Mouse (Mus musculus): ENCODE measurements around the gene Fam111a. TPM values are rescaled to one million over a fixed set of nuclear protein-coding genes. Genes with fewer than 3 reads are reported as not detected.
A peak's percentile ranks its signal among the peaks of the same experiment; 100 is the strongest.

Fam111a gene
- total RNA-seq, 4 experiments from 2014 or later: 2.2 to 5.5 (median 4.6) TPM

DNA sequence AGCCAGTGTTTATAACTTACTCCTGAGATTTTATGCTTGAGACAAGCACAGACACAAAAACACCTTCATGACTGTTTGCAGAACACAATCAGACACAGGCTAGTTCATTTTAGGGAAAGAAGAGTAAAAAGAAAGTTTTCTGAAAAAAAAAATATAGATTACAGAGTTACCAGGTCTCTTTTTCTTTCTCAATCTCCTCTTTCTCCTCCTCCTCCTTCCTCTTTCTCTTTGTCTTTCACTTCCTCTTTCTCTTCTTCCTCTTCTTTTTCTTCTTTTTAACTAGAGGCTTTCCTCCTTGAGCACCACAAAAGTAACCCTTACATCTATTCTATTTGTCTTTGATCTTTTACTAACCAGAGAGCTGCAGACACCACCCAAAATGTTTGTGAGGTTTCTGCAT, 18.7 kb downstream of the Fam111a start:
- no peak for DNase-seq

DNA sequence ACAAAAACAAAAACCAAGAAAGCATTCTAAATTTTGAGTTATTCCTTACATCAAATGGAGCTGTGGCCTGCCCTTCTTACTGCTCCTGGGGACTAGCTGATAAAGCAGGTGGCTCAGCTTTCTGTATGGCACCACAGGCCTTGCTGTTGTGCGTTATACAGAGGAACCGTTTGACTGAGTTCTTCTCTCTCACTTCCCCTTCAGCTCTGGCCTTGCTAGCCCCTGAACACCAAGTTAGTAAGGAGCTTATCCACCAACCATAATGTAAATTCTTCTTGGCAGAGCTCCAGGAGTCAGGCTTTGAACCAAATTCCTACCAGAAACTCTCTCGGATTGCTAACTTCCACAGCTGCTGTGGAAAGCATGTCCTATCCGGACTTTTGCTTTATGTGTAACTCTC, 21.5 kb downstream of the Fam111a start:
- DNase-seq: no peak

DNA sequence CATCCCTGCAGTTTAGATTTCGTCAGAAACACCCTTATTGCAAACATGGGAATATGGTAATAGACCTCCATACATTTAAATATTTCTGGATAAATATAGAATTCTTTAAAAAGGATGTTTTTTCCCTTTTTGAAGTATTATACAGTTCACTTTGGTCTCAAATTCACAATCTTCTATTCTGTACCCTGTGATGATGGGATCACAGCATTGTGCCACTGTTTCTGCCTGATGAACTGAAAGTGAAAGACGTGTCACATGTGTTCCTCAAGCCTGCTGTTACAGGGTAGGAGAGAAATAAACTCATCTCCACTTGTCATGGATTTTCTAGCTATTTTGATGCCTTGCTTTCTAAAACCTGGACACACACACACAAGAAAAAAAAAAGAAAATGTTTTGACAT, 25.3 kb downstream of the Fam111a start:
- no peak for DNase-seq

DNA sequence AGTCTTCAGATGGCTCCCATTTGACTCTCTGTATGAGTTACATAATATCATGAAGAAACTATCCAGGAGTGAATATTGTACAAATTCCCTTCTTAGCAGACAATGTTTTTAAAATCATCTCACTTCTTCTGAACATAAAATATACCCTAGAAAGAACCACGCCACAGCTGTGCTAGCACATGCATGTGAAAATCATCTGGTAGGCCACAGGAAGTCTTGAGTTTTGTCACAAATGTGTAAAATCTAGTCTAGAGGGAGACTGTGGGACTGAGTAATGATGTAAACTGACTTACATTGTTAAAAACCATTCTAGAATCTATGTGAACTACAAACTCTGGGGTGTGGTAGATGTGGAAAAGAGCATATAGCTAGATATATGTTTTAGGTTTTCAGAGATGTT, 26.1 kb downstream of the Fam111a start:
- no peak for DNase-seq

DNA sequence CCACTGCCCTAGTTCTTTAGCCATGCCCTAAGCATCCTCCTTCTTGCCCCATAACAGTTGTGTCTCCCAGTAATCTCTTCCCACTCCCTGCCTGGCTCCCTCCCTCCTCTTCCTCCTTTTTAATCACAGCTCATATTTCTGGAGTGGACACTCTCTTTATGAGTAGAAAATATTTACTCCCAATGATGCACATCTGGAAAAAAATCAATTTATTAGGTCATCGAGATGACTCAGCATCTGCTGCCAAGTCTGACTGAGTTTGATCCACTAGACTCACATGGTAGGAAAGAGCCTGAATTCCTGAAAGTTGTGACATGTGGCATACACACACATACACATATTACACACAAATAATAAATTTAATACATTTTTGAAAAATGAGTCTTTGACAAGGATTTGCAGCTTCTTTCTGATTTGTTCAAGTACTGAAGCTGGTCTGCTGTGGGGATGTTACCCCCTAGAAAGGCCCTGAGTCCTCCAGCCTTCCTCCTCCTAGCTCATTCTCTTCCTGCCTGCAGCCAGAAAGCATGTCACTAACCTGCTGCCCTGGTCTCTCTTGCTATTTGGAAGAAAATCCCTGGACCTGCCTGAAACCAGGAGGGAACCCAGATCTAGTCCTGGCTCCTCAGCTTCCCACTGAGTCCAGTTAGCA, 27.2 kb downstream of the Fam111a start:
- DNase-seq: no peak

DNA sequence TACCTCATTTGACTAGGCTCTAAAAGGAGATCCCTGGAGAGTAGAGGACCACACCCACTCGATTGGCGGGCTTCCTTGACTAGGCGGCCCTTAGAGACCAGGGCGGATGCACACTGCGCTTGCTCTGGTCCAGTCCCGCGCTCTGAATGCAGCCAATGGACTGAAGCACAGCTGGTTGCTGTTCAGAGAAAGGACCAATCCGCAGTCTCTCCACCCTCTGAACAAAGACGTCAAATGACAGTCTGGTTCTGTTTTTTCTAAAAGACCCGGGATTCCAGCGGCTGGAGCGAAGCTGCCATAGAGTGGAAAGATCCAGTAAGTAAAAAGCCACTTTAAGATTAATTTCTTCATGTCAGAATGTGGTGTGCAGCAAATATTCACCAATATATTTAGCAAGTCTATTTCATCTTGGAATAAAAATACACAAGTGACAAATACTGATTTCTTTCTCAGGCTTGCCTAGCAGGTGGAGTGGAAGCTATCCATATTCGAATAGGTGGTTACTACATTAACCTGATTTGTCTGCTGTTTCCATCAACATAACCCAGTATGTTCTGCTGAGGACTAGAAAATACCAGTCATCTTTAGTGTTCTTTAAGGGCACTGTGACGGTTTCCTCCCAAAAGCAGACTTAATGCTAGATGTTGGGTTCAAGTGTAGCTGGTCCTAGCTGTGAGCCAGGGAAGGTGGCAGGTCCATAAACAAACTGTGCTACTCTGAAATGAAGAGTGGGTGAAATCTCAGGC, 27.9 kb downstream of the Fam111a start:
- peak; percentile 74 for DNase-seq

DNA sequence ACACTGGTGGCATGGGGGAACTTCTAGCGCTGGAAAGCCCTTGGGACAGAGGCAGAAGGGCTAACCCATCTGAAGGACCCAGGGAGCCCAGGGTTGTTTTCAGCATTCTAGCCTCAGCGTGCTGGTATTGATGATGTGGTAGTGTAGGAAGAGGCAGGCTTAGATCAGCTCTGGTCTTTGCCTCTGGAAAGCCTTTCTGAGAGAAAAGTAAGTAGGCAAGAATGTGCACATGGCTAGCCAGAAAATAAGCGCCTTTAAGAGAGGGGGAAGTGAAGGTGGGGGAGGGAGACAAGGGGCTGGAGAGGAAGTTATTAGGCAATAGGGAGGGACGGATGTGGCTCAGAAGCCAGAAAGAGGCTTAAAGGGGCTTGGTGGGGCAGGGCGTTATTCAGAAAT, 28.5 kb downstream of the Fam111a start:
- DNase-seq: no peak

DNA sequence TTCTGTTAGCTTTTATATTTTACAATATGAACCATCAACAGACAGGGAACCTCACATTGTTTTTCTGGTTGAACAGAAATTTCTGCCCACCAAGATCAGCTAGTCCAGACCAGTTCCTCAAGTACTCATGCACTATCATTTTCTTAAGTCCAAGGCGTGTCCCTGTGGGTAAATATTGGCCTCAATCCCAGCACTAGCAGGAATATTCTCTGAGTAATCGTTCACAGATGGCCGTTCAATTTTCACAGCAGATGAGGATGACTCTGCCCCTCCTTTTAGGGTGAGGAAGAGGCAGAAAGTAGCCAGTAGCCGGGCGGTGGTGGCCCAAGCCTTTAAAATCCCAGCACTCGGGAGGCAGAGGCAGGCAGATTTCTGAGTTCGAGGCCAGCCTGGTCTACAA, 29.6 kb downstream of the Fam111a start:
- DNase-seq: no peak

DNA sequence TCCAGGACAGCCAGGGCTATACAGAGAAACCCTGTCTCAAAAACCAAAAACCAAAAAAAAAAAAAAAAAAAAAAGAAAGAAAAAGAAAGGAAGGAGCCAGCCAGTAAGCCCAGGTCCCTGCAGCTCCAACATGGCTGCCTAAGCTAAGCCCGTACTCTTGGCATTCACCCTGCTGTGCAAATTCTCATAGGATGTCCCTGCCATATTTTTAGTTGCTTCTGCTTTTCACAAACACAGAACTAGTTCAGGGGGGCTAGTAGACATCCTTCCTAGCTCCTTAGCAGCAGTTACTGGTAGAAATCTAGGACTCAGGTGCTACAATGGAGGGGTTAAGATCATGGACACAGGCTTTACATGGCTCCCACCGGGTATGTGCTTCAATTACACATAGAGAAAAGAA, 30.0 kb downstream of the Fam111a start:
- DNase-seq: no peak

DNA sequence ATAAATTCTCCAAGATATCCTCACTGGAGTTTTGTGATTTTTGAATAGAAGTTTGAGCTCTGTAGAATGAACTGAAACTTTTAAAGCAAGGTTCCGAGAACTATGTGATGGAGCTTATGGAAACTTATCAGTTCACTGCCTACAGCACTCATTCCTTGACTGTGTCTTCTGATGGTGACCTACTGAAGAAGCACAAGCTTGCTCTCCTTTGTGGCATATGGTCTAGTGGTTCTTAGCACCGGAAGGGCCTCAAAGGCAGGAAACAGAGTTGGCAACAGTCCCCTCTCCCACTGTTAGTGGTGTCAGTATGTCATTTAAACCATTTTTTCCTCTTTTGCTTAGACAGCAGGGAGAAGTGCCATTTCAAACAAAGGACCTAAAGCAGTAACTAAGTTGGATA, 31.1 kb downstream of the Fam111a start:
- DNase-seq: no peak

DNA sequence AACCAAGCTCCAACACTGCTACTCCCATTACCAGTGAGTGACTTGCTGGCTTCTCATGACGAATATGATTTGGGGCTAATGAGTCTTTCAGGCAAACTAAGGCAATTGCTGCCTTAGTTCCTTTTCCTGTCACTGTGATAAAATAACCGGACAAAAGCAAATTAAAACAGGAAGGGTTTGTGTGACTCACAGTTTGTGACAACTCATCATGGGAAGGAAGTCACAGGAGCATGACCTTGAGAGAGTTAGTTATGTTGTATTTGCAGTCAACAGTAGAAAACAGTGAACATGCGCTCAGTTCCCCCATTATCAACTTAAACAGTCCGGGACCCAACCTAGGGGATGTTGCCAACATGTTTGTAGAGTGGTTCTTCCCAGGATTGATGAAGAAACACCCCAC, 39.8 kb downstream of the Fam111a start:
- no peak for DNase-seq

DNA sequence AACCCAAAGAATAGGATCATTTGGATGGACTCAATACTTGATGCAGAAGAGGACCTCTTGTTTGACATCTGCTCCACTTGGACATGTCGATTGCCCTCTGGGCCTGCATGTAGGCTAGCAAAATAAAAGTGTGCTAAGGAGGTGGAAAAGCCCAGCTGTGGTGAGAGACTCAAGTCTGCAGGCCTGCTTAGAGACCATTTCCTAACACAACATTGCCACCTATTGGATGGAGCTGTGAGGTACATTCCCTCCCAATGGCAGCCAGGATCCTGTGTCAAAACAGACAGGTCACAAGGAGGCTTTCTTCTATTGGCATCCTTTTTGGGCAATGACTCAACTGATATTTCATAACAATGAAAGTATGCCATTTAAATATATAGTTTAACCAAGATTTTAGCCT, 46.4 kb downstream of the Fam111a start:
- DNase-seq: peak; percentile 38

DNA sequence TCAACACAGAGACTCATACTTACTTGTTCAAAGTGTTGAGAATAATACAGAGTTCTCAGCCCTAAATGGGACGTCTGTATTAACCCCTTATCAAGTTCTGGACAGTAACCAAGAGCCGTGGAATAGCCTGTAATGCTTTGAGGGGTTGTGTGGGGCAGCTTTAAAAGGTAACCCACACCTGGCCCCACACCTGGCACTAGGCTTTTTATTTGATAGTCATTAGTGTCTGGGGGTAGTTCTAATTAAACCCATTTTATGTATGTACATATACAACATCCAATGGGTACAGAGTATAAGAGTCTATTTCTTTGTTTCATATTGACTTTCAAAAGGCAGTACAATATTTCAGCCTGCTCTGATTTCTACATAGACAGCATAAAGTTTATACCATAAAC, 49.6 kb downstream of the Fam111a start:
- DNase-seq: no peak

DNA sequence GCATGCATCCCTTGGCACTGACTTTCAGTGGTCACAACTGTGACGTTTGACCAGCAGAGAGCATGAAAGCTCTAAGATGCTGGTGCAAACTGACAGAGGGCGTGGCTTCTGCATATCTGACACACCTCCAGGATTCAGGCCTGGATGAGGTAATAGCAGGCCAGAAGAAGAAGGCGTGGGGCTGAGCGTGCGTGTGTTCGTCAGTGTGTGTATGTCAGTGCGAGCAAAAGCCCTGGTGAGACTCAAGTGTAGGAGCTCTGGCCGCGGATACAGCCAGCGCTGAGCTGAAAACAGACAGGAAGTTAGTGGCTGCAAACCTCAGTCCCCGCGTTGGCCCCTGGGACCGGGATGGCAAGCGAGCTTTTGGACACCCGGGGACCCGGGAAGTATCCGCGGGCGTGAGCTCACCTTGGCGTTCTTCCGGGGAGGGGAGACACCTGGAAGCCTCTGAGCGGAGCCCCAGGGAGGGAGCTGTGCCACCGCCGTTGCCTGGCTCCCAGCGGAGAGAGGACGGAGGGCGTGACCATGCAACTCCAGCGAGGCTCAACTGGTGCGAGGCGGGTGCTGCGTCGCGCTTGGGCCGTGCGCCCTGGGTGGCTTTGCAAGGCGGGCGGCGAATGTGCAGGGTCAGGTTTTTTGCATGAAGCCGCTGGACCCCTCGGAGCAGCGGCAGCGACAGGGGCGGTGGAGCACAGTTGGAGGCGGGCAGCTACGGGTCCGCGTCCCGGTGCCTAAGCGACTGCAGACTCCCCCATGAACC, 50.2 kb downstream of the Fam111a start:
- DNase-seq: peak; percentile 23

DNA sequence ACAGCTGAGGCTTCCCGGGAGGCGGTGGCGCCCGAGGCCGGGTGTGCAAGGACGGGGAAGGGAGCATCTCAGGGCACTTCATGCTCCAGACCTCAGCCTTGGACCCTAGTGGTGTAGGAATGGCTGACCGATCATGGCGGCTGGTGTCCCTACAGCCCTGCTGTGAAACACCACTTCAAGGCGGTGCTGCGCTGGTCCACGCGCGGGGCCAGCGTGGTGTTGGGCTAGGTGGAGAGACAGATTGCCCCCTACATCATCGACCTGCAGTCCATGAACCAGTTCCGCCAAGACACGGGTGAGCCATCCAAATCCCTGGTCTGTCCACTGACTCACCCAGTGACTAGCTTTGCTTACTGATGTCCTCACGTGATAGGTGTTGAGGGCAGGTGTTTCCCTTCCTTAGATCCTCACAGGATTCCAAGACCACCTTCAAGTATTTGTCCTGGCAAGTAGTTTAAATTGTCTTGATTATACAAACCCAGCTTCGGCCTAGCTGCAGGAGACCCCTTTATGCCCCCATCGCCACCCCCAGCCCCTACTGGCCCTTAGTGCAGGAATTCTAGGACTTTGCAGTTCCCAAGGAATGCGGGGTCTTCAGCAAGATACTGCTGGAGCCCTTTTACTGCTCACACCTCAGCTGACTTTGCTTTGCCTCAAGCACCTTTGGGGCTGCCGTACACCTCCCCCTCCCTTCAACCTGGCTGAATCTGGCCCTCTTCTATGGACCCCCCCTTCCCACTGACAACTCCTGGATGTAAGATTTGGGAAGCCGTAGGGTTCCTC, 50.9 kb downstream of the Fam111a start:
- no peak for DNase-seq

DNA sequence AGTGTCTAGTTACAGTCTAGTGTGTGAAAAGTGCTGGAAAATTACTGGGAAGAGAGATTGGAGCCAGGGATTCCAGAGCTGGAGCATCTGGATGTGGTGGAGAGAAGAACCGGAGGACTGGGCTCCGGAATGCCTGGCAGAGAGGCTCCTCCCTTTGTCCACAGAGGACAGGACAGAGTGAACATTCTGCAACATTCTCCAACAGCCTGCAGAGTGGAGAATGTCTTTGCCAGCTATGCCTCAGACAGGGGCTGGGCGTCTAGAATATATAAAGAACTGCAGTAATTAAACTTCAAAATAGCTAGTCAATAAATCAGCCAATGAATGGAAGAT, 51.5 kb downstream of the Fam111a start:
- no peak for DNase-seq

DNA sequence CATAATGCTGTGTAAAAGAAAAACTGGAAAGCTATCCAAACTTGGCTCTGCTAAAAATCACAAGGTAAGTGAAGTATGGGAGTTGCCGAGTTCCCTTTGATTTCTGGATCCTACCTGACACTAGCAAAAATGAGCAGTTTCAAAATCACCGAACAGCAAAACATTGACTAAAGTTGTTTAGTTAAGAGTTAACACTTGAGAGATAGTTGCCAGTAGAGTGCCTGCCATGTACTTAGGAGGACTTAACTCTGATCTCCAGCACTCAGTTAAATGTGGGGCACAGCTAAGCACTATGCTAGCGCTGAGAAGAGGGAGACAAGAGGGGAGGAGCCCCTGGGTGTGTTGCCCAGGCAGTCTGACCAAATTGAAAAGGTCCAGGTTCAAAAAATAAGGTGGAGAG, 53.1 kb downstream of the Fam111a start:
- DNase-seq: no peak

DNA sequence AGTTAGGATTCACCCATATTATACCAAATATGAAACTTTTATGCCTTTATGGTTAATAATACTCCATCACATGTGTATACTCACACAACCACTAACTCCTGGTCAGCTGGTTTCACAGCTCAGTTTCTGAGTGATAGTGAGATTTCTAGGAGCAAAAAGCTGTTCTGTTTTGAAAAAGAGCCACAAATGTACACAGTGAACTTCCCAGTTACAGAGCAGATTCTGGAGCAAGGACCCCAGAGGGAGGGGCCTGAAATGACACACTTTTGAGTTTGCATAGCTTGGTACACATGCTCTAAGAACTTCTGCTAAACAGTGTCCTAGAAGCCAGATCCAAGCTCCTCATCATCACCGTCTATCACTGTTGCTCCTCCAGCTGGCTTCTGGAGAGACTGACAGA, 54.1 kb downstream of the Fam111a start, which contains the start of gene Gm4952:
TSS of gene Gm4952 (plus strand) at position 301 of the 400 bp plus-strand sequence.
- DNase-seq: no peak

DNA sequence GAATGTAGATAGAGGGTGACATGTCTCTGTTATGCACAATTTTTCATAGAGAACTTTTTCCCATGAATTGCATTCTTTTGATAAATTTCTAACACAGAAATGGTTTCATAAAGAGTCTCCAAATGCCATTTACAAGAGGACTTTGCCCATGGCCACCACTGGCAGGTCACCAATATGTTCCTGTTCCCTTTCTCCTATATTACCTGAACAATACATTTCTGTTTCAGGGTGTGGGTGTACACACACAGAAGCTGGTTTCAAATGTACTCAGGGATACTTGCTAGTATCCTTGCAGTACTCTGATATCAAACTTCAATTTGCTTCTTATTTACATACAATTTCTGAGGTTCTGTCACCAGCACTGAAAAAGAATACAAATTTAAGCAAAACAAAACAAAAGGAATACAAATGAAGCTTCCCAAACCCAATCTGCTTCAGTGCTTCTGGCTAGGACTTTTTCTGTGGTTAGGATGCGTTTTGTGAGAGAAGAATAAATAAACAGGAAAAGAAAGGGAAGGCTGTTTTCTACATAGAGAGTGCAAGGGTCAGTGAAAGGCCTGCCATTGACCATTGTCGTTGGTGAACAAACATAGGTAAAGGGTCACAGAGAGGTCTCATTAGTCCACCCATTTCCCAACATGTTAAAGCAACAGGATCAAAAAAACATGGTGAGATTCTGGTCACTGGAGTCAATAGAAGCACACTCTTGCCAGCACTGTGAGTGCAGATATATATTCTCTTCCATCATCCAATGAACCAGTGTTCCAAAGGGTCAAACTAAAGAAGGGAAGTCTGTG, 55.3 kb downstream of the Fam111a start:
- DNase-seq: no peak

DNA sequence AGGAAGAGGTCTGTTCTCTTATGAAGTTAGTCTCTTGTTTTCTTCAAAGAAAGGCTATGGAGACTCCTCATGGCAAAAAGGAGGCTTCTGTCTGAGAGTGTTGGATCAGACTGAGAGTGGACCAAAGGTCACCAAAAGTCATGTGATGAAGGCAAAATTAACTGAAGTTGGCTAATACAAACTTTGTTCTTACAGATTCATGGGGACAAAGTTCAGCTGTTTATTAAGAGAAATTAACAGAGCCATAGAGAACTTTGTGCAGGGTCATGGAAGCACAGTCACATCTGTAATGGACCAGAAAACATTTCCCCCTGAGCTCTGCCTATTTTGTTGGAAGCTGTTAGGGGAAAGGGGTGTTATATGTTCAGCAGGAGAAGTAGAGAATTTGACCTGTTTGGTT, 62.8 kb downstream of the Fam111a start:
- DNase-seq: no peak

DNA sequence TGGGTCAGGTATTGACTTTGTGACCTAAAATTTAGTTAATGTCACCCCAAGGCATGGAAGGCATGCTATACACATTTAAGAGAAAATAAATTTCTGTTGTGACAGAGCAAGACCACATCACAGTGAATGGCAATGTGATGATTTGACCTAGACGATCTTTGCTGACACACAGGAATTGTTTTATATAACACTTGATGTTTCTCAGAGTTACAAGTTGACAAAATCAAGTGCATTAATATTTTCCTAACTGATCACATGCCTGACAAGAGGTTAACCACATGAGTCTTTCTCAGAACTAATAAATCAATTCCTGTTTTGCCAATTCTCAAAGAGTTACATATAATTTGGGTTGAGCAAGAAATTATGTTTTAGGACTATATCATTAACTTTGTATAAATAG, 68.1 kb downstream of the Fam111a start:
- DNase-seq: no peak

DNA sequence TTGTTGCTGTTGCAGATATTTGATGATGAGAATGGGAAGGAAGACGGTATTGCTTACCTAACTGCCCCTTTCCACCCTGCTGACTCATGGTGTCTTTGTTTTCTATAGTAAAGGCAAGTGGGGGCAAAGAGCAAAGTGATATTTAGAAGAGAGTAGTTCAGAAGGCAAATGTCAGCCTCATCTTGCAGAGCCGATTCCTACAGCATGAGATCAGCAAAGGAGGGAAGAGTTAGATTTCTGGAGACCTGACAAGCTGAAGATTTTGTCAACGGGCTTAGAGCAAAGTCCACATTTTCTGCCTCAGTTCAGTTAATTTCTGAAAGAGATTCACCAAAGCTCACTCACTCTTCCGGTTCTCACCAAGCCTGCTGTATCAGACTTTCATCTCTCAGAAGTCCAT, 87.6 kb downstream of the Fam111a start, which contains the start of gene Glyat:
TSS of gene Glyat (plus strand) at position 133 of the 400 bp plus-strand sequence.
- no peak for DNase-seq
